Mouse (Mus musculus): Measurements from ENCODE around the gene Gm43518.

Gm43518 gene

GRCm38 (mm10) chr5:123933957-123934591 is 6.9 kb downstream of the Gm43518 start:
- DNase-seq (ENCODE audit: low spot score) = no peak

- no peak for DNase-seq (ENCODE audit: low spot score)
These were observed 8.7 kb downstream of the Gm43518 start for GRCm38 (mm10) chr5:123935931-123936330.

- no peak for DNase-seq (ENCODE audit: low spot score)
These were observed 11.3 kb downstream of the Gm43518 start for GRCm38 (mm10) chr5:123938479-123938878.

- DNase-seq (ENCODE audit: low spot score) = no peak
These were observed 19.3 kb downstream of the Gm43518 start for GRCm38 (mm10) chr5:123946546-123946945.

- no peak for DNase-seq (ENCODE audit: low spot score)
These were observed 20.0 kb downstream of the Gm43518 start for GRCm38 (mm10) chr5:123947041-123947761.

- DNase-seq (ENCODE audit: low spot score) = no peak
These were observed 25.3 kb downstream of the Gm43518 start for GRCm38 (mm10) chr5:123952365-123953045.

- DNase-seq (ENCODE audit: low spot score) = no peak
These were observed 30.0 kb downstream of the Gm43518 start for GRCm38 (mm10) chr5:123957213-123957612.

- DNase-seq (ENCODE audit: low spot score) = no peak
These were observed 31.8 kb downstream of the Gm43518 start for GRCm38 (mm10) chr5:123959018-123959417.

GRCm38 (mm10) chr5:123960129-123960528 is 32.9 kb downstream of the Gm43518 start:
- DNase-seq (ENCODE audit: low spot score) = peak; percentile 74

GRCm38 (mm10) chr5:123961046-123961445 is 33.8 kb downstream of the Gm43518 start:
- DNase-seq (ENCODE audit: low spot score) = no peak

- peak; percentile 47 for DNase-seq (ENCODE audit: low spot score)
These were observed 37.0 kb downstream of the Gm43518 start for GRCm38 (mm10) chr5:123964208-123964607.

GRCm38 (mm10) chr5:123966759-123967158 is 39.5 kb downstream of the Gm43518 start:
- DNase-seq (ENCODE audit: low spot score) = no peak

- no peak for DNase-seq (ENCODE audit: low spot score)
These were observed 41.2 kb downstream of the Gm43518 start for GRCm38 (mm10) chr5:123968468-123968867.

- no peak for DNase-seq (ENCODE audit: low spot score)
These were observed 42.0 kb downstream of the Gm43518 start for GRCm38 (mm10) chr5:123969216-123969615.

- no peak for DNase-seq (ENCODE audit: low spot score)
These were observed 43.4 kb downstream of the Gm43518 start for GRCm38 (mm10) chr5:123970576-123970975.

- no peak for DNase-seq (ENCODE audit: low spot score)
These were observed 45.2 kb downstream of the Gm43518 start for GRCm38 (mm10) chr5:123972453-123972852.

GRCm38 (mm10) chr5:123973299-123974178 is 46.3 kb downstream of the Gm43518 start, which contains the start of gene Hip1r:
Gene Hip1r (plus strand): TSS chr5:123973628.
- peak; percentile 87 for DNase-seq (ENCODE audit: low spot score)

GRCm38 (mm10) chr5:123974179-123974485 is 46.9 kb downstream of the Gm43518 start:
- no peak for DNase-seq (ENCODE audit: low spot score)

- DNase-seq (ENCODE audit: low spot score) = peak; percentile 60
These were observed 47.4 kb downstream of the Gm43518 start for GRCm38 (mm10) chr5:123974616-123975111.

- peak; percentile 60 for DNase-seq (ENCODE audit: low spot score)
These were observed 48.5 kb downstream of the Gm43518 start for GRCm38 (mm10) chr5:123975668-123976180.

GRCm38 (mm10) chr5:123977231-123977630 is 50.0 kb downstream of the Gm43518 start:
- DNase-seq (ENCODE audit: low spot score) = no peak

GRCm38 (mm10) chr5:123978131-123978530 is 50.9 kb downstream of the Gm43518 start:
- no peak for DNase-seq (ENCODE audit: low spot score)

All from urinary bladder, postnatal 14 days (tissue).